Mouse (Mus musculus) C2C12 (cell line): ENCODE results near the gene Spata33.

ENCODE experiments used
- CTCF ChIP-seq: IDR thresholded peaks from one replicate; pipeline ENCODE4 v1.5.1; 2011; ENCODE audit not compliant: control insufficient read depth, insufficient read depth, insufficient read length
- MAX ChIP-seq: IDR thresholded peaks from one replicate; pipeline ENCODE4 v1.6.1; 2011; ENCODE audit warnings: mild to moderate bottlenecking, control low read depth
- MYOD1 ChIP-seq: IDR thresholded peaks from one replicate; pipeline ENCODE4 v1.6.1; 2011; ENCODE audit warnings: low read depth; ENCODE audit not compliant: control insufficient read depth, insufficient read length
- MYOG ChIP-seq: IDR thresholded peaks from one replicate; pipeline ENCODE4 v1.6.1; 2011; ENCODE audit not compliant: control insufficient read depth, insufficient read length; ENCODE audit errors: extremely low read depth
- USF1 ChIP-seq: IDR thresholded peaks from one replicate; pipeline ENCODE4 v1.6.1; 2011; ENCODE audit warnings: low read depth, mild to moderate bottlenecking, control low read depth, moderate library complexity

GRCm38 (mm10) chr8:123254099-123254885 lies 41.7 kb downstream of the Spata33 start, which contains the start of the genes Zfp276 and Vps9d1:
- TF ChIP-seq CTCF, result no peak
- TF ChIP-seq MYOD1, result no peak
- TF ChIP-seq MAX, result no peak
- TF ChIP-seq MYOG, result no peak
- TF ChIP-seq USF1, result no peak
